Mouse (Mus musculus) embryonic facial prominence, embryonic 11.5 days (tissue): ENCODE data around the gene Slc2a13. TPM values are rescaled to one million over a fixed set of nuclear protein-coding genes. Genes with fewer than 3 reads are reported as not detected.

ENCODE experiments used
- ATAC-seq: fragments of 200-750 bp; cut with Nextera tagmentation; replicated peaks from 2 replicates; pipeline ENCODE4 v1.8.0; 2017; ENCODE audit warnings: low read depth; ENCODE audit not compliant: insufficient number of reproducible peaks, low FRiP score, low TSS enrichment
- DNase-seq: peaks from one replicate; pipeline ENCODE4 v3.0.0-alpha.2; 2015; ENCODE audit warnings: low spot score
- H3K27ac ChIP-seq: fragments of 300-500 bp; sonication (generic); replicated peaks from 2 replicates; pipeline ENCODE4 v1.5.1; 2014; ENCODE audit warnings: mild to moderate bottlenecking, low read depth, low read length, control low read depth
- H3K27me3 ChIP-seq: fragments of 300-500 bp; sonication (generic); 2 replicates; pipeline ENCODE4 v1.6.1; 2014; ENCODE audit warnings: mild to moderate bottlenecking, low read length, moderate library complexity, mixed read lengths; ENCODE audit not compliant: control insufficient read depth, insufficient read depth
- H3K36me3 ChIP-seq: fragments of 300-500 bp; sonication (generic); replicated peaks from 2 replicates; pipeline ENCODE4 v1.6.1; 2014; ENCODE audit warnings: low read depth, mild to moderate bottlenecking, low read length, moderate library complexity, mixed read lengths; ENCODE audit not compliant: control insufficient read depth, insufficient read depth
- H3K4me1 ChIP-seq: fragments of 300-500 bp; sonication (generic); 2 replicates; pipeline ENCODE4 v1.6.1; 2014; ENCODE audit warnings: low read length, mixed read lengths; ENCODE audit not compliant: control insufficient read depth, insufficient read depth
- H3K4me2 ChIP-seq: fragments of 300-500 bp; sonication (generic); 2 replicates; pipeline ENCODE4 v1.6.1; 2014; ENCODE audit warnings: low read depth, mild to moderate bottlenecking, control low read depth, low read length, moderate library complexity
- H3K4me3 ChIP-seq: fragments of 300-500 bp; sonication (generic); 2 replicates; pipeline ENCODE4 v1.5.1; 2014; ENCODE audit warnings: low read depth, low read length, control low read depth
- H3K9ac ChIP-seq: fragments of 300-500 bp; sonication (generic); replicated peaks from 2 replicates; pipeline ENCODE4 v1.6.1; 2014; ENCODE audit warnings: mild to moderate bottlenecking, control low read depth, low read length
- H3K9me3 ChIP-seq: fragments of 300-500 bp; sonication (generic); replicated peaks from 2 replicates; pipeline ENCODE4 v1.6.1; 2016; ENCODE audit warnings: mild to moderate bottlenecking, low read length, inconsistent platforms, mixed read lengths; ENCODE audit not compliant: control insufficient read depth
- WGBS: fragments of 180-500 bp; shearing (Covaris S2); extraction: QIAGEN DNeasy Blood & Tissue Kit; methylation state at CpG from one replicate; pipeline ENCODE4 v1.1.7; 2014; 5-methylcytosine and 5-hydroxymethylcytosine counted together
- polyA plus RNA-seq: library from polyadenylated mRNA; unstranded; fragments of >200 nt; fragmentation: Nextera tagmentation; extraction: Ambion mirVana; gene quantifications from 2 replicates; pipeline ENCODE4 v1.2.1, GENCODE M21; 2014

Slc2a13 gene
- polyA plus RNA-seq, 1 experiment from 2014 or later: 2.0 TPM

DNA sequence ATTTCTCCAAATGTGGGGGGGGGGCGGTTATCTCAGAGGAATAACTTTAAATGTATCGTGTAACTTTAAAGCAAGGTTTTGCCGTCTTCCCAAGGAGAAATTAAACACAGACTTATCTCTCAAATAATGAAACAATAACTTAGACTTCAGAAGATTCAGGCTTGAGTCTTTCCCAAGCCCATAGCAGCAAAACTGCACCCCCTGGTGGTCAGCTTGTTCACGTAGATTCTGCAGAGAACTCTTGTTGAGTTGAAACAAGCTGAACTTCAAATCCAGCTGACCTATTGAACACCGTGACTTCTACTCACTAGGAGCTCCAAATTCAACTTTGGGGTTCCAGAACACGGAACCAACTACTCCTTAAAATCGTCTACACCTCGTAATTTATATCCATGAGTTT lies 1.4 kb upstream of the Slc2a13 start:
- no peak overlapping the region for H3K4me2 ChIP-seq
- peaks cover 3% of the 10 kb centered on the region; the same call in 1 of the 2 replicates for H3K27me3 ChIP-seq
- H3K9me3 ChIP-seq: no peaks in the 10 kb centered on the region
- H3K4me3 ChIP-seq: no peak overlapping the region
- DNase-seq (peak; percentile 90), ATAC-seq (no peak)
- no peak overlapping the region for H3K27ac ChIP-seq
- WGBS: 33% methylated on average over 8 of the region's 8 CpGs
- H3K9ac ChIP-seq: no peak overlapping the region
- H3K36me3 ChIP-seq: no peaks in the 10 kb centered on the region
- no peaks in the 10 kb centered on the region for H3K4me1 ChIP-seq

GRCm38 (mm10) chr15:91572421-91573069 lies 516 bp downstream of the Slc2a13 start:
- Histone ChIP-seq H3K36me3 (no peaks in the 10 kb centered on the region), H3K9me3 (no peaks in the 10 kb centered on the region), H3K4me3 (peak overlapping the region; percentile 66), H3K4me1 (no peaks in the 10 kb centered on the region), H3K4me2 (peak overlapping the region; percentile 97), H3K27ac (0 out of 2 replicates have a peak overlapping the region, but pooled peaks have one; percentile 29), H3K9ac (peak overlapping the region; percentile 77), H3K27me3 (peaks cover 3% of the 10 kb centered on the region; the same call in 1 of the 2 replicates)
- WGBS: under 1% methylated on average over 53 of the region's 91 CpGs
- peak; percentile 78 for ATAC-seq
- DNase-seq: peak; percentile 59

GRCm38 (mm10) chr15:91571981-91572380 lies 1.1 kb downstream of the Slc2a13 start:
- WGBS: 6% methylated on average over 8 of the region's 8 CpGs
- no peak for ATAC-seq

DNA sequence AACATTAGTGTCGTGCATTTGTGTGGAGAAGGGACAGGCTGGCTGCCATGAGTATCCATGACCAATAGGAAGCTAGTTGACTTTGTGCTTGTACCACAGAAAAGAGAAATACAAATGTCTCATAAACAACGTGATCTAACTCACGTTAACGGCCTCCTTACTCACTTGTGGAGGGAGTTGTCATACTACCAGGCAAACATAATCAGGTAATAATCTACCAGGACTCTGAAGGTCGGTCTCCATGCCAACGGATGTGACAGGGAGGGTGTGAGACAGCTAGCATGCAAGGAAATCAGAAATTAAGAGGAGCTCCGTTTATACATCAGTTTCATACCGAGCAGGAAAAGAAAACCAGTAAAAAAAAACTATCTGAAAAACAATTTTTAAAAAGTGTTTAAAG lies 6.3 kb downstream of the Slc2a13 start:
- Histone ChIP-seq H3K27me3 (peaks cover 3% of the 10 kb centered on the region; the same call in 1 of the 2 replicates), H3K9me3 (no peaks in the 10 kb centered on the region), H3K9ac (no peak overlapping the region), H3K4me2 (no peak overlapping the region), H3K36me3 (no peaks in the 10 kb centered on the region), H3K27ac (no peak overlapping the region), H3K4me1 (no peaks in the 10 kb centered on the region), H3K4me3 (no peak overlapping the region)
- WGBS: 89% methylated on average over 8 of the region's 8 CpGs
- DNase-seq (no peak), ATAC-seq (no peak)

More at GRCm38 (mm10) chr15:91571981-91572380, 1.1 kb downstream of the Slc2a13 start:
- no peaks in the 10 kb centered on the region for H3K9me3 ChIP-seq
- H3K27me3 ChIP-seq: peaks cover 3% of the 10 kb centered on the region; the same call in 1 of the 2 replicates
- peak overlapping the region; percentile 77 for H3K9ac ChIP-seq
- no peaks in the 10 kb centered on the region for H3K4me1 ChIP-seq
- H3K36me3 ChIP-seq: no peaks in the 10 kb centered on the region
- peak overlapping the region; percentile 66 for H3K4me3 ChIP-seq
- peak overlapping the region; percentile 97 for H3K4me2 ChIP-seq
- no peak for DNase-seq
- H3K27ac ChIP-seq: no peak overlapping the region

DNA sequence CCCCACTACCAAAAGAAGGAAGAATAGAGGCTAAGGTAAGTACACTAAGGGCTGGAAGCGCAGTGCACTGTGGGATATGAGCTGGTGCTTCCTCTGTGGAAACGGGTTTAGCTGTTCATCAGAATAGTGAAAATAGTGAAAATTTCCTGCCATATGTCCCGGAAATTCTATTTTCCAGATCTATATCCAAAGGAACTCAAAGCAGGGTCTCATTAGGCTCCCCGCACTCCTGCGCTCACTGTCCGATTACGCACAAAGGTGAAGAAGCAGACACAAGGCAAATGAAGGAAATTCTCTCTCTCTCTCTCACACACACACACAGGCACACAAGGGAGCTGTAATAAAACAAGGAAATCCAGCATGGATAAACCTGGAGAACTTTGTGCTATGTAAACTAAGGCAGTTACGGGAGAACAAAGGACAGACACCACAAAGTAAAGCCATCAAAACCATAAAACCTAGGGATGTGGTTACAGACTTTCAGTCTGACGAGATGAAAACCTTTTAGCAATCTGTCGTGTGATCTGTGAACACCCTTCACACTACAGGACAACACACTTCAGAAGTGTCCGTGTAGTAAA lies 7.9 kb downstream of the Slc2a13 start:
- 93% methylated on average over 11 of the region's 11 CpGs for WGBS
- no peak overlapping the region for H3K4me3 ChIP-seq
- no peak for ATAC-seq

DNA sequence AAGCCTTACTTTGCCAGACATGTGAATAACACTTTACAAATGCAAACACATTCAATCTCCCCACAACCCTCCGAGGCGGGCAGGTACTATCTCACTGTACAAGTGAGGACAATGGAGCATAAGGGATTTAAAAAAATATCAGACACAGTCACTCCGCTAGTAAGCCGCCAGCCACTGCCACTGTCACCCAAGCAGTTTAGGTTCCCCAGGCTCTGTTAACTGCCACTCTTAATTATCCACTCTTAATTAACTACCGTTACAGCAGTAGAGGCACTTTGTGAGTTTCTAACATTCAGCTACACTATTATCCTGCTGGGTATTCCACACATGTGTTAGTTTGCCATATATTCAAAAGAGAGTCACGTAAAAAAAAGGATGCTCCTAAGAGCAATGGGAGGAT lies 11.3 kb downstream of the Slc2a13 start:
- H3K4me3 ChIP-seq: no peak overlapping the region
- H3K4me1 ChIP-seq: no peaks in the 10 kb centered on the region
- ATAC-seq (no peak), DNase-seq (no peak)
- H3K9me3 ChIP-seq: no peaks in the 10 kb centered on the region
- no peak overlapping the region for H3K9ac ChIP-seq
- no peaks in the 10 kb centered on the region for H3K27me3 ChIP-seq
- no peaks in the 10 kb centered on the region for H3K36me3 ChIP-seq
- no peak overlapping the region for H3K4me2 ChIP-seq
- no peak overlapping the region for H3K27ac ChIP-seq
- WGBS: 81% methylated on average over 6 of the region's 6 CpGs

More for the DNA sequence above, 7.9 kb downstream of the Slc2a13 start:
- Histone ChIP-seq H3K27ac (no peak overlapping the region), H3K9ac (no peak overlapping the region), H3K4me1 (no peaks in the 10 kb centered on the region), H3K9me3 (no peaks in the 10 kb centered on the region), H3K36me3 (no peaks in the 10 kb centered on the region), H3K27me3 (no peaks in the 10 kb centered on the region), H3K4me2 (no peak overlapping the region)
- no peak for DNase-seq

GRCm38 (mm10) chr15:91555336-91555736 lies 17.7 kb downstream of the Slc2a13 start:
- Histone ChIP-seq H3K27ac (no peak overlapping the region), H3K4me2 (no peak overlapping the region), H3K36me3 (no peaks in the 10 kb centered on the region), H3K27me3 (no peaks in the 10 kb centered on the region), H3K9ac (no peak overlapping the region), H3K4me1 (no peaks in the 10 kb centered on the region), H3K4me3 (no peak overlapping the region), H3K9me3 (no peaks in the 10 kb centered on the region)
- WGBS: 90% methylated on average over 6 of the region's 6 CpGs
- DNase-seq: no peak
- no peak for ATAC-seq

DNA sequence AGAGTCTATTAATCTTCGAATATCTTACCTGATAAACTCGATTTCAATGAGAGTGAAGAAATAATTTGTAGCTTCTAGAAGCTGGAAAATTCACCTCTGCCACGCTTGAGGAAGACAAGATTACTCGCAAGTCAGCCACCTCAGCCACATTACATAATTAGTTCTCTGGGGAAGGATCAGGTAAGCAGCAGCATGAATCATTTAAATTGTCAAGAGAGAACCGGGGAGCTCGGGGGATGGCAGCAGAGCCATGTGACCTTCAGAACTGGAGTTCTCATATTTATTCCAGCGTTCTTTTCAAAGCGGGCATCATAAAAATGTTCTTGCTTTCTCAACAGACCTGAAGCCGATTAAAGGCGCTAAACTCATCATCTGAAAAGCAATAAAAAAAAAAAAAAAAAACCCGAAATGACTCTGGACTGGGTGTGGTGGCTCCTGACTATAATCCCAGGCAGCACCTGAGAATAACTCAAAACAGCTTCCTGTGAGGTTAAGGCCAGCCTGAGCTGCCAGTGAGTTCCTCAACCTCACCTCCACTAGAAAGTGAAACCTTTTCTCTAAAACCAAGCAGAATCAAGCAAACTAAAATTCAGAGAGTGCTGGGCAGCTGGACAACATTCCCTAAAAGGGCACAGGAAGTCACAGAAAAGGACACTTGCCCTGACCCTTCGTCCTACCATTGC lies 24.3 kb downstream of the Slc2a13 start:
- H3K4me1 ChIP-seq: no peaks in the 10 kb centered on the region
- H3K27ac ChIP-seq: no peak overlapping the region
- no peak overlapping the region for H3K9ac ChIP-seq
- WGBS: 55% methylated on average over 12 of the region's 12 CpGs
- no peak overlapping the region for H3K4me2 ChIP-seq
- H3K27me3 ChIP-seq: no peaks in the 10 kb centered on the region
- ATAC-seq (no peak), DNase-seq (no peak)
- H3K36me3 ChIP-seq: no peaks in the 10 kb centered on the region
- no peak overlapping the region for H3K4me3 ChIP-seq
- no peaks in the 10 kb centered on the region for H3K9me3 ChIP-seq
